Comparison of ENCODE assay signal across 9 mouse cellular contexts in the genomic region with DNA sequence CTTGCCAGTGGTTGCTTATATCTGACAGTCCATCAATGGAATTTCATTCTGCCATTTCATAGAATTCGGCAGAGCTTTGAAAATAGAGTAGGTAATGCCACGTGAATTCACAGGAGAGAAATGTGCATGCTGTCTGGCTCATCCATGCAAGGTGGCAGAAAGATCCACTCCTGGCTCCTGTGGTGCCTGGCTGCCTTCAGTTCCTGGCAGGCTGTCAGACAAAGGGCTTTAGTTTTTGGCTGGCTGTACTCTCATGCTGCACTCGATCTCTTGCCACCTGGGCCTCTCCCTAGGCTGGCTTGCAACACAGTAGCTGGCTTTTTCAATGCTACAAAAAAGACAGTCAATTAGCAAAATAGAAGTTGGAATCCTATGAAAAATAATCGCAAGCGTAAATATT. TPM values are rescaled to one million over a fixed set of nuclear protein-coding genes. Genes with fewer than 3 reads are reported as not detected.
DNase-seq lines count a peak whose midpoint lies in the region; ATAC-seq lines count a peak whose summit lies in the region.
"Had no signal": no experiment of that assay in that cellular context is flagged by ENCODE, and none has a peak within 500 bp of the region (broad histone marks: within the 10 kb centered on the region; RNA-seq: fewer than 3 reads in every experiment).

No protein-coding gene starts in this region.

- peak; percentile 85 for DNase-seq in left cerebral cortex, postnatal 4 days
- no peak for DNase-seq in left cerebral cortex, adult 18-20 months (ENCODE audit: low spot score in 2 of 2)
- DNase-seq in cerebellum, adult 9-10 months = peak; percentile 96
- peak; percentile 45 to 80 for DNase-seq in layer of hippocampus, postnatal 14 days (ENCODE audit: low spot score in 2 of 2)
- no peak for DNase-seq in lung, postnatal 10 days

- no peak overlapping the region for H3K4me3 ChIP-seq in forebrain, embryonic 15.5 days
- no peak overlapping the region for H3K4me3 ChIP-seq in forebrain, embryonic 13.5 days
- H3K4me3 ChIP-seq: liver, embryonic 12.5 days had no signal

- H3K4me2 ChIP-seq in forebrain, embryonic 15.5 days (replicated peaks) = no peak overlapping the region
- no peak overlapping the region for H3K4me2 ChIP-seq in forebrain, embryonic 13.5 days
- H3K4me2 ChIP-seq: liver, embryonic 12.5 days had no signal

- H3K9ac ChIP-seq in forebrain, embryonic 15.5 days (replicated peaks) = no peak overlapping the region
- H3K9ac ChIP-seq in forebrain, embryonic 13.5 days = no peak overlapping the region
- H3K9ac ChIP-seq: liver, embryonic 12.5 days had no signal

- no peak overlapping the region; the same call in 1 of the 2 replicates for H3K27ac ChIP-seq in forebrain, embryonic 15.5 days (replicated peaks)
- H3K27ac ChIP-seq in forebrain, embryonic 13.5 days = no peak overlapping the region
- H3K27ac ChIP-seq: liver, embryonic 12.5 days had no signal

- H3K4me1 ChIP-seq in forebrain, embryonic 15.5 days = peaks cover 11% of the 10 kb centered on the region
- no peaks in the 10 kb centered on the region for H3K4me1 ChIP-seq in forebrain, embryonic 13.5 days
- H3K4me1 ChIP-seq: liver, embryonic 12.5 days had no signal

- no peaks in the 10 kb centered on the region for H3K36me3 ChIP-seq in forebrain, embryonic 15.5 days
- no peaks in the 10 kb centered on the region for H3K36me3 ChIP-seq in forebrain, embryonic 13.5 days (ENCODE audit: poor library complexity, severe bottlenecking)
- H3K36me3 ChIP-seq: liver, embryonic 12.5 days had no signal

- peak; percentile 51; the same call in 1 of the 2 replicates for ATAC-seq in forebrain, embryonic 15.5 days (replicated peaks)
- no peak for ATAC-seq in forebrain, embryonic 13.5 days
- no peak for ATAC-seq in inflammation-experienced regulatory T-cells, adult 6 months
- ATAC-seq: liver, embryonic 12.5 days had no signal

- H3K9me3 ChIP-seq in forebrain, embryonic 15.5 days = no peaks in the 10 kb centered on the region
- H3K9me3 ChIP-seq in forebrain, embryonic 13.5 days (replicated peaks) = no peaks in the 10 kb centered on the region
- H3K9me3 ChIP-seq: liver, embryonic 12.5 days had no signal

- H3K27me3 ChIP-seq in forebrain, embryonic 15.5 days = no peaks in the 10 kb centered on the region
- no peaks in the 10 kb centered on the region for H3K27me3 ChIP-seq in forebrain, embryonic 13.5 days
- H3K27me3 ChIP-seq: liver, embryonic 12.5 days had no signal

- intact Hi-C loops in left cerebral cortex, postnatal 4 days (cut with DNase I) = no loop called here

- WGBS in forebrain, embryonic 15.5 days = 54% methylated on average over 5 of the region's 5 CpGs
- WGBS in forebrain, embryonic 13.5 days = 59% methylated on average over 5 of the region's 5 CpGs

RNA-seq across cellular contexts. Expression of gene Thnsl2, which starts 49.5 kb away (rescaled TPM):
- polyA plus RNA-seq in forebrain, embryonic 15.5 days (2015; fragmentation: Nextera tagmentation; extraction: Ambion mirVana) = 3.2 TPM in 2 replicates
- 2.9 and 4.6 TPM in 2 replicates for polyA plus RNA-seq in forebrain, embryonic 13.5 days (2015; fragmentation: Nextera tagmentation; extraction: Ambion mirVana)
- total RNA-seq in left cerebral cortex, postnatal 4 days (2021) = 1 to 10 TPM; 2.0 to 2.9 TPM
- total RNA-seq in left cerebral cortex, adult 18-20 months (2021) = 1 to 10 TPM; 3.8 to 5.6 TPM
- total RNA-seq in layer of hippocampus, postnatal 14 days (2021) = 1 to 10 TPM; 3.2 to 3.9 TPM
- 1 to 10 TPM in 2 of 3 experiments, under 1 TPM in 1; 0.97 to 2.7 (median 2.1) TPM for polyA plus RNA-seq in inflammation-experienced regulatory T-cells, adult 6 months (2017; shearing (Covaris generic))

Comparison
In these comparisons a context has a peak if more than half of its experiments do, and no peak if none do; other contexts are left out.
1. DNase-seq: peak in left cerebral cortex, postnatal 4 days (single experiment), cerebellum, adult 9-10 months (single experiment) and layer of hippocampus, postnatal 14 days (2 of 2); none in left cerebral cortex, adult 18-20 months (0 of 2) and lung, postnatal 10 days (single experiment).